ENCODE assay signal across 12 mouse cellular contexts in genomic region chr5:122304541-122304940, GRCm38 (mm10). TPM values are rescaled to one million over a fixed set of nuclear protein-coding genes. Genes with fewer than 3 reads are reported as not detected.
DNase-seq lines count a peak whose midpoint lies in the region; ATAC-seq and TF ChIP-seq lines count a peak whose summit lies in the region.
"Had no signal": no experiment of that assay in that cellular context is flagged by ENCODE, and none has a peak within 500 bp of the region (broad histone marks: within the 10 kb centered on the region; RNA-seq: fewer than 3 reads in every experiment).

No protein-coding gene starts in this region.

- H3K4me1 ChIP-seq in kidney, postnatal 0 days (replicated peaks; ENCODE audit: insufficient read depth, low read length): peaks cover 11% of the 10 kb centered on the region; the same call in 1 of the 2 replicates
- H3K4me1 ChIP-seq in limb, embryonic 13.5 days: peaks cover 33% of the 10 kb centered on the region
- H3K4me1 ChIP-seq in midbrain, embryonic 11.5 days (ENCODE audit: control insufficient read depth, insufficient read depth, low read length): no peaks in the 10 kb centered on the region

- H3K36me3 ChIP-seq in kidney, postnatal 0 days (ENCODE audit: insufficient read depth, low read length): no peaks in the 10 kb centered on the region
- peaks cover 13% of the 10 kb centered on the region for H3K36me3 ChIP-seq in limb, embryonic 13.5 days
- H3K36me3 ChIP-seq in midbrain, embryonic 11.5 days (ENCODE audit: control insufficient read depth, insufficient read depth, low read length): no peaks in the 10 kb centered on the region

- no peak overlapping the region for H3K9ac ChIP-seq in kidney, postnatal 0 days (ENCODE audit: low read depth, low read length)
- no peak overlapping the region for H3K9ac ChIP-seq in limb, embryonic 13.5 days
- H3K9ac ChIP-seq in midbrain, embryonic 11.5 days (ENCODE audit: low read length): no peak overlapping the region
- H3K9ac ChIP-seq: hindbrain, embryonic 12.5 days; midbrain, embryonic 15.5 days had no signal

- H3K27me3 ChIP-seq in kidney, postnatal 0 days (ENCODE audit: insufficient read depth, low read length): no peaks in the 10 kb centered on the region
- no peaks in the 10 kb centered on the region for H3K27me3 ChIP-seq in limb, embryonic 13.5 days
- no peaks in the 10 kb centered on the region for H3K27me3 ChIP-seq in midbrain, embryonic 11.5 days (ENCODE audit: control insufficient read depth, insufficient read depth, low read length)
- H3K27me3 ChIP-seq: hindbrain, embryonic 12.5 days; midbrain, embryonic 15.5 days had no signal

- no peak overlapping the region for H3K27ac ChIP-seq in kidney, postnatal 0 days
- 0 out of 2 replicates have a peak overlapping the region, but pooled peaks have one; percentile 22 for H3K27ac ChIP-seq in limb, embryonic 13.5 days
- H3K27ac ChIP-seq in midbrain, embryonic 11.5 days (ENCODE audit: low read depth, low read length): no peak overlapping the region
- H3K27ac ChIP-seq: hindbrain, embryonic 12.5 days; midbrain, embryonic 15.5 days had no signal

- no peak overlapping the region for H3K4me2 ChIP-seq in kidney, postnatal 0 days (ENCODE audit: low read length)
- no peak overlapping the region for H3K4me2 ChIP-seq in limb, embryonic 13.5 days (replicated peaks)
- H3K4me2 ChIP-seq in midbrain, embryonic 11.5 days: no peak overlapping the region
- H3K4me2 ChIP-seq: hindbrain, embryonic 12.5 days; midbrain, embryonic 15.5 days had no signal

- no peak overlapping the region for H3K4me3 ChIP-seq in kidney, postnatal 0 days (replicated peaks; ENCODE audit: low read depth, low read length)
- no peak overlapping the region for H3K4me3 ChIP-seq in limb, embryonic 13.5 days
- H3K4me3 ChIP-seq in midbrain, embryonic 11.5 days (ENCODE audit: low read depth, low read length): no peak overlapping the region
- H3K4me3 ChIP-seq: hindbrain, embryonic 12.5 days; midbrain, embryonic 15.5 days had no signal

- DNase-seq in kidney, postnatal 0 days (ENCODE audit: low spot score): peak; percentile 33
- DNase-seq in kidney, adult 9 months: no peak
- DNase-seq in right cerebral cortex, adult 18-20 months: peak; percentile 21
- DNase-seq in right cerebral cortex, postnatal 25 days: no peak
- DNase-seq in midbrain, embryonic 11.5 days (ENCODE audit: low spot score, missing footprints): no peak
- no peak for DNase-seq in spleen, postnatal 4 days (ENCODE audit: low spot score in 2 of 2)
- DNase-seq: cerebellum, adult 9-10 months; kidney, postnatal 10 days; layer of hippocampus, postnatal 36 days had no signal

- WGBS in kidney, postnatal 0 days: 55% methylated on average over 6 of the region's 6 CpGs
- WGBS in limb, embryonic 13.5 days: 83% methylated on average over 6 of the region's 6 CpGs
- WGBS in midbrain, embryonic 11.5 days: 87% methylated on average over 6 of the region's 6 CpGs

- TF ChIP-seq CTCF in kidney, postnatal 0 days (IDR thresholded peaks at IDR 0.05; ENCODE audit: low read depth): no peak

- no peak for ATAC-seq in kidney, postnatal 0 days (replicated peaks; ENCODE audit: low FRiP score, low read depth)
- no peak for ATAC-seq in limb, embryonic 13.5 days (ENCODE audit: low FRiP score, low read depth)
- ATAC-seq in midbrain, embryonic 11.5 days (ENCODE audit: low FRiP score): no peak
- ATAC-seq: midbrain, embryonic 15.5 days had no signal

- H3K9me3 ChIP-seq in kidney, postnatal 0 days (replicated peaks; ENCODE audit: low read length): no peaks in the 10 kb centered on the region
- H3K9me3 ChIP-seq in limb, embryonic 13.5 days: no peaks in the 10 kb centered on the region
- H3K9me3 ChIP-seq in midbrain, embryonic 11.5 days (ENCODE audit: control insufficient read depth, low read length): no peaks in the 10 kb centered on the region
- H3K9me3 ChIP-seq: hindbrain, embryonic 12.5 days; midbrain, embryonic 15.5 days had no signal

RNA-seq across cellular contexts. Expression of gene Pptc7, which starts 20.4 kb away (rescaled TPM):
- polyA plus RNA-seq in kidney, postnatal 0 days (2015; fragmentation: Nextera tagmentation; extraction: Ambion mirVana): 10.4 and 12.1 TPM in 2 replicates
- 8.5 and 8.8 TPM in 2 replicates for polyA plus RNA-seq in limb, embryonic 13.5 days (2015; fragmentation: Nextera tagmentation; extraction: Ambion mirVana)
- 7.6 and 8.8 TPM in 2 replicates for polyA plus RNA-seq in midbrain, embryonic 11.5 days (2014; fragmentation: Nextera tagmentation; extraction: Ambion mirVana)

RNA-seq across cellular contexts. Expression of gene Tctn1, which starts 40.3 kb away (rescaled TPM):
- polyA plus RNA-seq in kidney, postnatal 0 days (2015; fragmentation: Nextera tagmentation; extraction: Ambion mirVana): 5.2 and 6.6 TPM in 2 replicates
- 5.7 and 5.8 TPM in 2 replicates for polyA plus RNA-seq in limb, embryonic 13.5 days (2015; fragmentation: Nextera tagmentation; extraction: Ambion mirVana)
- 4.3 and 4.8 TPM in 2 replicates for polyA plus RNA-seq in midbrain, embryonic 11.5 days (2014; fragmentation: Nextera tagmentation; extraction: Ambion mirVana)

RNA-seq across cellular contexts. Expression of gene Rad9b, which starts 49.5 kb away (rescaled TPM):
- polyA plus RNA-seq in kidney, postnatal 0 days (2015; fragmentation: Nextera tagmentation; extraction: Ambion mirVana): 11.3 and 11.8 TPM in 2 replicates
- polyA plus RNA-seq in limb, embryonic 13.5 days (2015; fragmentation: Nextera tagmentation; extraction: Ambion mirVana): 17.1 TPM in 2 replicates
- polyA plus RNA-seq in midbrain, embryonic 11.5 days (2014; fragmentation: Nextera tagmentation; extraction: Ambion mirVana): 9.7 and 11.1 TPM in 2 replicates

RNA-seq across cellular contexts. Expression of gene Vps29, which starts 49.6 kb away (rescaled TPM):
- 295 and 301 TPM in 2 replicates for polyA plus RNA-seq in kidney, postnatal 0 days (2015; fragmentation: Nextera tagmentation; extraction: Ambion mirVana)
- polyA plus RNA-seq in limb, embryonic 13.5 days (2015; fragmentation: Nextera tagmentation; extraction: Ambion mirVana): 185 and 193 TPM in 2 replicates
- 211 and 215 TPM in 2 replicates for polyA plus RNA-seq in midbrain, embryonic 11.5 days (2014; fragmentation: Nextera tagmentation; extraction: Ambion mirVana)

Comparison
In these comparisons a context has a peak if more than half of its experiments do, and no peak if none do; other contexts are left out.
1. DNase-seq: peak in kidney, postnatal 0 days (single experiment) and right cerebral cortex, adult 18-20 months (single experiment); none in kidney, adult 9 months (single experiment), right cerebral cortex, postnatal 25 days (single experiment), midbrain, embryonic 11.5 days (single experiment) and spleen, postnatal 4 days (0 of 2).